Mouse (Mus musculus) embryonic facial prominence, embryonic 15.5 days (tissue): ENCODE measurements around the gene Slc39a3. TPM values are rescaled to one million over a fixed set of nuclear protein-coding genes. Genes with fewer than 3 reads are reported as not detected.

Experiments used
- ATAC-seq: fragments of 200-750 bp; cut with Nextera tagmentation; 2 replicates; pipeline ENCODE4 v1.8.0; 2017; ENCODE audit warnings: low read depth, moderate TSS enrichment; ENCODE audit not compliant: insufficient number of reproducible peaks, low FRiP score, low TSS enrichment
- H3K27ac ChIP-seq: fragments of 300-500 bp; sonication (generic); replicated peaks from 2 replicates; pipeline ENCODE4 v1.5.1; 2015; ENCODE audit warnings: mild to moderate bottlenecking, inconsistent platforms
- H3K27me3 ChIP-seq: fragments of 300-500 bp; sonication (generic); 2 replicates; pipeline ENCODE4 v1.6.1; 2015; ENCODE audit warnings: inconsistent platforms
- H3K36me3 ChIP-seq: fragments of 300-500 bp; sonication (generic); 2 replicates; pipeline ENCODE4 v1.6.1; 2015; ENCODE audit warnings: mild to moderate bottlenecking, inconsistent platforms
- H3K4me1 ChIP-seq: fragments of 300-500 bp; sonication (generic); 2 replicates; pipeline ENCODE4 v1.6.1; 2015; ENCODE audit warnings: inconsistent platforms
- H3K4me2 ChIP-seq: fragments of 300-500 bp; sonication (generic); replicated peaks from 2 replicates; pipeline ENCODE4 v1.6.1; 2015; ENCODE audit warnings: mild to moderate bottlenecking, inconsistent platforms
- H3K4me3 ChIP-seq: fragments of 300-500 bp; sonication (generic); replicated peaks from 2 replicates; pipeline ENCODE4 v1.5.1; 2015; ENCODE audit warnings: mild to moderate bottlenecking, inconsistent platforms
- H3K9ac ChIP-seq: fragments of 300-500 bp; sonication (generic); 2 replicates; pipeline ENCODE4 v1.6.1; 2015; ENCODE audit warnings: inconsistent platforms
- H3K9me3 ChIP-seq: fragments of 300-500 bp; sonication (generic); replicated peaks from 2 replicates; pipeline ENCODE4 v1.6.1; 2016; ENCODE audit warnings: inconsistent platforms
- WGBS: fragments of 180-500 bp; shearing (Covaris S2); methylation state at CpG from one replicate; pipeline ENCODE4 v1.1.7; 2015; 5-methylcytosine and 5-hydroxymethylcytosine counted together
- polyA plus RNA-seq: library from polyadenylated mRNA; unstranded; fragments of >200 nt; fragmentation: Nextera tagmentation; extraction: Ambion mirVana; gene quantifications from 2 replicates; pipeline ENCODE4 v1.2.1, GENCODE M21; 2015

Slc39a3 gene
- polyA plus RNA-seq, 1 experiment from 2014 or later: 22.7 TPM

DNA sequence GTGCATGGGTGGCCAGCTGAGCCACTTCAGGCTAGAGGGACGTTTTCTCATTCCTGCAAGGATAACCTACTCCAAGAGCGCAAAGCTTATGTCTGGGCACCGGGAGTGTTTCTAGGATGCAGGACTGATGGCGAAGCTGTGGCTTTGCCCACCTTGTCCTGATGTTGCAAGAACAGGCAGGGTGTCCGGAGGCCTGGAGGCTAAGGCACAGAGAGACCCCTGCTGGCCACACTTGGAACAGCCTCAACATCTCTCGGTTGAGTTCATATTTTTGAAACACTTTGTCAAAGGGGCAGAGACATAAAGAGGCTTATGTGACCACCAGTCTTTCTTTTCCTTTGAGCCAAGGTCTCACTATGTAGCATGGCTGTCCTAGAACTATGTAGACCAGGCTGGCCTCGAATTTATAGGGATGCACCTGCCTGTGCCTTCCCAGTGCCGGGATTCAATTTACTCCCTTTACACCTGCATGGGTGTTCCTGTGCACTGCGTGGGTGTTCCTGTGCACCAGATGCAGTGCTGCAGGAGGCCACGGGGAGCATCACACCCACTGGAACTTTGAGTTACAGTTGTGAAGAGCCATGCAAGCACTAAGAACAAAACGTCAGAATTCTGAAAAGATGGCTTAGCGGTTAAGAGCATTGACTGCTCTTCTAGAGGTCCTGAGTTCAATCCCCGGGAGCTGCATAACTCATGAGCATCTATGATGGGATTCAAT is 4.4 kb upstream of the Slc39a3 start:
- no peak for ATAC-seq
- Histone ChIP-seq H3K4me2 (no peak overlapping the region), H3K4me3 (no peak overlapping the region), H3K9me3 (no peaks in the 10 kb centered on the region), H3K36me3 (peaks cover 38% of the 10 kb centered on the region), H3K27ac (no peak overlapping the region), H3K9ac (no peak overlapping the region), H3K4me1 (no peaks in the 10 kb centered on the region; the same call in 1 of the 2 replicates), H3K27me3 (no peaks in the 10 kb centered on the region)
- 31% methylated on average over 13 of the region's 13 CpGs for WGBS

- ATAC-seq: no peak
- no peak overlapping the region for H3K9ac ChIP-seq
- H3K27ac ChIP-seq: no peak overlapping the region
- no peaks in the 10 kb centered on the region for H3K9me3 ChIP-seq
- H3K36me3 ChIP-seq: peaks cover 24% of the 10 kb centered on the region
- WGBS: 71% methylated on average over 7 of the region's 7 CpGs
- H3K27me3 ChIP-seq: no peaks in the 10 kb centered on the region
- no peak overlapping the region for H3K4me2 ChIP-seq
- no peak overlapping the region for H3K4me3 ChIP-seq
- no peaks in the 10 kb centered on the region; the same call in 1 of the 2 replicates for H3K4me1 ChIP-seq
Measured at GRCm38 (mm10) chr10:81036251-81036650, 975 bp downstream of the Slc39a3 start.

- 78% methylated on average over 10 of the region's 10 CpGs for WGBS
- Histone ChIP-seq H3K4me1 (no peaks in the 10 kb centered on the region; the same call in 1 of the 2 replicates), H3K27me3 (no peaks in the 10 kb centered on the region), H3K27ac (no peak overlapping the region), H3K4me3 (no peak overlapping the region), H3K4me2 (no peak overlapping the region), H3K36me3 (peaks cover 35% of the 10 kb centered on the region), H3K9me3 (no peaks in the 10 kb centered on the region), H3K9ac (no peak overlapping the region)
- ATAC-seq: no peak
Measured at GRCm38 (mm10) chr10:81033586-81033985, 3.6 kb downstream of the Slc39a3 start.

GRCm38 (mm10) chr10:81029031-81029430 is 8.2 kb downstream of the Slc39a3 start:
- Histone ChIP-seq H3K9ac (no peak overlapping the region), H3K27ac (no peak overlapping the region), H3K4me1 (peaks cover 8% of the 10 kb centered on the region), H3K9me3 (no peaks in the 10 kb centered on the region), H3K36me3 (peaks cover 35% of the 10 kb centered on the region), H3K4me2 (no peak overlapping the region), H3K27me3 (peaks cover 21% of the 10 kb centered on the region), H3K4me3 (no peak overlapping the region)
- no peak for ATAC-seq
- 69% methylated on average over 10 of the region's 10 CpGs for WGBS

DNA sequence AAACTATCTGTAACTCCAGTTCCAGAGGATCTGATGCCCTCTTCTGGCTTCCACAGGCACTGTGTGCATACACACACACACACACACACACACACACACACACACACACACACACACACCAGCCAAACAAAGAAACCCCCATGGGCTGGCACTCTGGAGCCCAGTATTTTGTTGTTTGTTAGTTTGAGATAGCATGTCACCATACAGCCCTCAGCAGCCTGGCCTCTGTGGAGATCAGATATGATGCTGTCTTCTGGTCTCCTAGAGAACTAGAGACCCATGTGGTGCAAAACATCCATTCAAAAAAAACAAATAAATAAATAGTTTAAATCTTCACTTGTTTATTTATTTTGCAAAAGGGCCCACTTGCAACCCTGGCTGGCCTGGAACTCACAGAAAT is 9.0 kb downstream of the Slc39a3 start:
- Histone ChIP-seq H3K27me3 (peaks cover 28% of the 10 kb centered on the region), H3K36me3 (peaks cover 30% of the 10 kb centered on the region), H3K9me3 (no peaks in the 10 kb centered on the region), H3K9ac (no peak overlapping the region), H3K4me1 (peaks cover 8% of the 10 kb centered on the region), H3K27ac (no peak overlapping the region), H3K4me3 (no peak overlapping the region), H3K4me2 (no peak overlapping the region)
- ATAC-seq: no peak

- Histone ChIP-seq H3K27me3 (peaks cover 34% of the 10 kb centered on the region), H3K9me3 (no peaks in the 10 kb centered on the region)
Measured at GRCm38 (mm10) chr10:81027331-81027730, 9.9 kb downstream of the Slc39a3 start.

GRCm38 (mm10) chr10:81026857-81027256 is 10.4 kb downstream of the Slc39a3 start:
- Histone ChIP-seq H3K27ac (no peak overlapping the region), H3K9me3 (no peaks in the 10 kb centered on the region), H3K4me1 (peaks cover 10% of the 10 kb centered on the region), H3K4me2 (no peak overlapping the region), H3K36me3 (peaks cover 18% of the 10 kb centered on the region), H3K9ac (no peak overlapping the region), H3K27me3 (peaks cover 39% of the 10 kb centered on the region), H3K4me3 (no peak overlapping the region)
- WGBS: 97% methylated on average over 5 of the region's 5 CpGs
- ATAC-seq: no peak

More at GRCm38 (mm10) chr10:81027331-81027730, 9.9 kb downstream of the Slc39a3 start:
- no peak for ATAC-seq
- Histone ChIP-seq H3K4me3 (no peak overlapping the region), H3K9ac (no peak overlapping the region), H3K36me3 (peaks cover 22% of the 10 kb centered on the region), H3K4me1 (peaks cover 8% of the 10 kb centered on the region), H3K4me2 (no peak overlapping the region), H3K27ac (no peak overlapping the region)
- WGBS: 52% methylated on average over 4 of the region's 4 CpGs

GRCm38 (mm10) chr10:81025639-81026275 is 11.5 kb downstream of the Slc39a3 start, which contains the start of gene Diras1:
TSS of gene Diras1 (minus strand) at chr10:81025662.
- Histone ChIP-seq H3K9me3 (no peaks in the 10 kb centered on the region), H3K27me3 (peaks cover 46% of the 10 kb centered on the region)

DNA sequence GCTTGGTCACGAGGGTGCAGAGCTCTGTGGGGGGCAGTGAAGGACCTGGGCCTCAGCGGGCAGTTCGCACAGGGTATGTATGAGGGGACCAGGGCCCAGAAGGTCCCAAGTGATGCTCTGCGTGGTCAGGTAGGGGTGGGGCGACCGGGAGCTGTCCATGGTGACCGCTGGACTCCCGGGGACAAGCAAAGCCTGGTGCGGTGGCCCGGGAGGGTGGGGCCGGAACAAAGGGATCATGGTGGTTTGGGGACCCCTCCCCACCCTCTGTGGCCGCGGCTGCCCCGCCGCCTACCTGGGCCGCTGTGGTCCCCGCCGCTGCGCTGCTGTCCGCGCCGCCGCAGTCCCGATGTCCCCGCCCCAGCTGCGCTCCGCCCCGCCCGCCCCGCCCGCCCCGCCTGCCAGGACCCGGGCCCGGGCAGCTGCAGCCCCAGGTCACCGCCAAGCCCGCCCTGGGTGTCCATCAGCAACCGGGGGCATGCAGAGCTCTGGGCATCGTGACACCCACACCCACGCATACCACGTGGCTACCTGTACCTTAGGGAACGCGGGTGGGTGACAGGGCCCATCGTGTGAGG is 12.1 kb downstream of the Slc39a3 start:
- H3K27me3 ChIP-seq: peaks cover 46% of the 10 kb centered on the region
- no peak overlapping the region for H3K9ac ChIP-seq
- ATAC-seq: peak; percentile 27; the same call in 1 of the 2 replicates
- 0 out of 2 replicates have a peak, but pooled peaks cover under 1% of the 10 kb centered on the region for H3K36me3 ChIP-seq
- peak overlapping the region; percentile 53 for H3K4me2 ChIP-seq
- peak overlapping the region; percentile 34 for H3K4me3 ChIP-seq
- H3K27ac ChIP-seq: no peak overlapping the region
- H3K9me3 ChIP-seq: no peaks in the 10 kb centered on the region
- peaks cover 12% of the 10 kb centered on the region for H3K4me1 ChIP-seq
- WGBS: 3% methylated on average over 37 of the region's 43 CpGs

More at GRCm38 (mm10) chr10:81025639-81026275, 11.5 kb downstream of the Slc39a3 start, which contains the start of gene Diras1:
- no peak for ATAC-seq
- peaks cover 7% of the 10 kb centered on the region for H3K36me3 ChIP-seq
- peak within 1 kb of the TSS; percentile 34 for H3K4me3 ChIP-seq
- WGBS: 47% methylated on average over 12 of the region's 12 CpGs
- no peak within 1 kb of the TSS for H3K27ac ChIP-seq
- H3K9ac ChIP-seq: no peak within 1 kb of the TSS
- peak within 1 kb of the TSS; percentile 53 for H3K4me2 ChIP-seq
- H3K4me1 ChIP-seq: peaks cover 12% of the 10 kb centered on the region

GRCm38 (mm10) chr10:81024346-81024937 is 12.8 kb downstream of the Slc39a3 start:
- Histone ChIP-seq H3K4me2 (no peak overlapping the region), H3K27ac (no peak overlapping the region), H3K9ac (no peak overlapping the region), H3K9me3 (no peaks in the 10 kb centered on the region), H3K4me3 (no peak overlapping the region), H3K27me3 (peaks cover 46% of the 10 kb centered on the region), H3K36me3 (no peaks in the 10 kb centered on the region), H3K4me1 (peaks cover 12% of the 10 kb centered on the region)
- ATAC-seq: 0 out of 2 replicates have a peak, but pooled peaks have one; percentile 10
- whole genome bisulfite sequencing: 64% methylated on average over 5 of the region's 5 CpGs

DNA sequence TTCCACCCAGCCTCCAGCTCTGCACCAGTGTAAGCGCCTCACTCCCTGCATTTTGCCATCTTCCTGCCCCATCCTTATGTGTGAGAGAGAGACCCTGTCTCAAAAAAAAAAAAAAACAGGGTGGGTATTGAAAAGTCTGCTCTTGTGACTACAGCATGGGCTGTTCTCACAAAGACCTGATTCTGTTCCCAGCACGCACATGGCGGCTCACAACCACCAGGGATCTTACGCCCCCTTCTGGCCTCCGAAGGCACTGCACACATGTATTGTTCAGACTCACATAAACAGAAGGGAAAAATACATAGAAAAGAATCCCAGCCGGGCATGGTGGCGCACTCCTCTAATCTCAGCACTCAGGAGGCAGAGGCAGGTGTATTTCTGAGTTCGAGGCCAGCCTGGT is 14.5 kb downstream of the Slc39a3 start:
- no peak overlapping the region for H3K27ac ChIP-seq
- H3K9ac ChIP-seq: no peak overlapping the region
- H3K36me3 ChIP-seq: no peaks in the 10 kb centered on the region
- no peak overlapping the region for H3K4me2 ChIP-seq
- no peak for ATAC-seq
- H3K4me1 ChIP-seq: peaks cover 12% of the 10 kb centered on the region
- H3K4me3 ChIP-seq: no peak overlapping the region
- peaks cover 46% of the 10 kb centered on the region for H3K27me3 ChIP-seq
- WGBS: 65% methylated on average over 8 of the region's 8 CpGs
- no peaks in the 10 kb centered on the region for H3K9me3 ChIP-seq
